Mouse (Mus musculus): Measurements from ENCODE around the gene Grin3a.
"Not testable (repeated sequence)": the region's sequence is repeated elsewhere in the genome, so short reads cannot be mapped to it uniquely, and the experiment has no call there.

Grin3a gene

DNA sequence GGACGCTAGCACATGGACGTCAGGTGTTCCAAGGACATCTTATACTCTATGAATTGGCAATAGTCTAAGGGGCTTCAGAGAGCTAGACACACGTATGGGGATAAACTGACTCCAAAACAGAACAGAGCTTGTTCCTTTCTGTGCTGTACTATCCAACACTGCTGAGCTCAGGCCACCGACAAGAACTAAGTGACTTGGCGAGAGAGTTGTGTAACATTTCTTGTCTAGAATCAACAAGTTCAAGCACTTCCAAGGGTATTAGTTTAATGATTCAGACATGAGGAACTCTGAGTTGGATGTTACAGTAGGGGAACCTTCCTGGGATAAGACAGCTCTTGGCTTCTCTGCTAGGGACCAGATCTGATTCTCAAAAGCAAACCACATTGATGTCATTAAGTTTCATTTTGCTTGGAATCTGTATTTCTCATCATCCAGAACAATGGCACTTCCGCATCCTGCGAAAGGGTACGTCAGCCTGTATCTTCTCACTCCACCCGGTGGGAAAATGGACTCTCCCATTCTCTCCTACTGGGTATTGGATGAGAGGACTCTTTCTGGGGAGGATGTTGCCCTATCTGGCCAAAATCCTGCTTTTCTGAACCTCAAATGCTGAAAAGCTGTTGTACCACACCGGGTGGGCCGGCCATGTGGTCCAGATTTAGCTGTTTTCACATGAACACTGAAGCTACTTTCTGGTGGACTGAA, 165.2 kb downstream of the Grin3a start:
- DNase-seq (ENCODE audit: low read depth, low spot score), result no peak

DNA sequence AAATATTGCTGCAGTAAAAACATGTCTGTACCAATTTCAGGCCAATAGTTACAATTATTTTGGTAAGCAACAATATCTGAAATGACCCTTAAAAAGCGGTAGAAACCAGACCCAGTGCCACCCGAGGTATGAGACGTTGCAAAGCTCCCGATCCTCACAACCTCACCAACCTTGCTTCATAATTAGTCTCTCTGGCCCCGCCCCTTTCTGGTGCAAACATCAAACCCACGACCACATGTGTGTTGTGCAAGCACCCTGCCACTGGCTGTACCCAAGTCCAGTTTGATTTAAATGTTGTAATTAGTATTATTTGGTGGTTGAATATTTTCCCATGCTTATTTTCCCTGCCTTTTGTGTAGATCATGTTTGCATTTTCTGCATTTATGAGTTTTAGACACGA, 168.8 kb downstream of the Grin3a start:
- DNase-seq (ENCODE audit: low read depth, low spot score), result no peak

DNA sequence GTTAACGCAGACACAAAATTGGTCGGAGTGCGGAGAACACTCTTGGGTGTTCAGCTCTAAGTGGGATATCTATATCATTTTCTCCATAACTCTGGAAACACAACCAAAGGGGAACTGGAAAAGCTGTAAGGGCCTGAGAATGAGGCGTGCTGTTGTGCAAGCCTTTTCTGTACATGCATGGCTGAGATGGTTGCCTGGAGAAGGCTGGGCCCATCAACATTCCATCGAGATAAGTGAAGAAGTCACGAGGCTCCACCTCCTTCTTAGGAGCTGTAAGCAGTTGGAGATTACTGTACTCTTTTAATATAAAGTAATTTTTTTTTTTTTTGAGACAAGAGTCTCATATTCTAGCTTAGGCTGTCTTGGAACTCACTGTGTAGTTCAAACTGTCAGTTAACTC, 169.5 kb downstream of the Grin3a start:
- no peak for DNase-seq (ENCODE audit: low read depth, low spot score)

DNA sequence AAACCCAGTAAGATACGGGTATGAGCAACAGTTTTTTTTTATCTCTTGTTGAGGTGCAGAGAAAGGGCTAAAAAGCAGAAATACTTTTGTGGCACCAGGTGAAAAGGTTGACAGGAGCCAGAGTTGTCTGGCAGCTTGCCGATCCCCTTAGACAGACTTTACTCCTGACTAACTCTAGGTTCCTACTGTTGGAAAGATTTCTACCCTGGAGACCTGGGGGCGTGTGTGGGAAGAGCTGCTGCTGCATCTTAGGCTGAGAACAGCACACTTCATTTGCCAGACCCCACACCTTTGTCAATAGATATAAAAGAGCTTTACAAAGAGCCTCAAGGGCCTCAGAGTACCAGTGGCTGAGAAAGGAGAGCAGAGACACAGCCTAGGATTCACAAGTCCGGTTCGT, 180.7 kb downstream of the Grin3a start:
- no peak for DNase-seq (ENCODE audit: low read depth, low spot score)

DNA sequence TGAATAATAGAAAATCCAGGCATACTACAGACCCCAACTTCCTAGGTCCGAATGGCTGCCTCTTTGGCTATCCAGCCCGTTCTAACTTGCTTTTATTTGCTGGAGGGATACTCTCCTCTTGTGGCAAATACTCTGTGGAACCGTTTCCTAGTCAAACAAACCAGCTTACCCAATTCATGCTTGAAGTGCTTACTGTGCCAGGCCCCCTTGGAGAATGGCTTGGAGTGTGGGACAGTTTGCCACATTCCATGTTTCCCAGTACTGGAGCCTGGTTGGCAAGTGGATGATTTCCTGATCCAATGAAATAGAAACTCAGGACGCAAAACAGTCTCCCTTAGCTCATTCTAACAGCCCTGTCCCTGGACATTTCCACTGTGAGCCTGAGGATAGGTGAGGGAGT, 183.3 kb downstream of the Grin3a start:
- DNase-seq (ENCODE audit: low read depth, low spot score), result no peak

DNA sequence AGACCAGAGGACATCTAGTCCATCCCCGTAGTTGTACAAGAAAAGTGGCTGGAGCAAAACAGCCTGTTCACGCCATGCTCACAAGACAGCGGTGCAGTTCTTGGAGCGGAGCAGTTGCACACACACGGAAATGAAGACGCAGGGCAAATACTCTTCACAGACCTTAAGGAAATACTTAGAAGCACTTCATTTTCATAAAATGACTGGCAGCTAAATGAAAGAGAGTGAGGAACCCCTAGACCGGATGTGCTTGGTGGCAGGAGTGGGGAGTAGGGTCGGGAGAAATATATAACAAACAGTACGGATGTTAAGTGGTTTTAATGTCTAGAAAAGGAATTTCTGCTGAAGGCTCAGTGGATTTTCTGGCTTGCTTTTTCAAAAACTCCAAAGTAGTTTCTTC, 183.9 kb downstream of the Grin3a start:
- no peak for DNase-seq (ENCODE audit: low read depth, low spot score)

DNA sequence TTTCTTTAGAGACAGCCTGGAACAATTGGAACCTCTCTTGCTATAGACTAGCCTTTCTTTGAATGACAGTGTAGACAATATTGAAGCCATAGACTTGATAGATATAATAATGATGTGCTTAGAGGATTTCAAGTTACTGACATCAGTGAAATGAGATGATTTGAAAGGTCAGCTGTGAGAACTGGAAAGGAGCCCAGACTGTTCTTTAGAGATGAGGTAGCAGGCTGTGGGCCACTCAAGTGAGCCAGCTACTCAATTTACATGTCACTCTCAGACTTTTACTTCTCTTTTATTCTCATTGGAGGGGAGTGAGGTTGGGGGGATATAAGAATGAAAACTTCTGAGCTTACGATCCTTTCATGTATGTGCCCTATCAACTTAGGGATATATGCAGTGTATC, 186.1 kb downstream of the Grin3a start:
- DNase-seq (ENCODE audit: low read depth, low spot score), result no peak

DNA sequence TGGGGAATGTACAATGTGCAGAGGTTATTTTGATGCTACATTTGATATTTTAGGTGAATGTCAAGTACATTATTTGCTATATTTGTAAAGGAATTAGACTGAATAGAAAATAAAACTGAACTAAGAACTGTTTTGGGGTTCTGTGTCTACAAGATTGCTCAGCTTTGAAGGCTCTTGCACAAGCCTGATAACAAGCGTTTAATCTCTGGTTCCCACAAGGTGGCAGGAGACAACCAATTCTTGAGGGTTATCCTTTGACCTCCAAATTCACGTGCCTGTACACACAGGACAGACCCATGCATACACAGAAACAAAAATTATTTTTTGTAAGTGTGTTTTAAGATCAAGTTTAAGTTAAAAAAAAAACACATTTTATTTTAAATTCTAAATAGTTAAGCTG, 205.6 kb downstream of the Grin3a start:
- DNase-seq (ENCODE audit: low read depth, low spot score), result no peak

DNA sequence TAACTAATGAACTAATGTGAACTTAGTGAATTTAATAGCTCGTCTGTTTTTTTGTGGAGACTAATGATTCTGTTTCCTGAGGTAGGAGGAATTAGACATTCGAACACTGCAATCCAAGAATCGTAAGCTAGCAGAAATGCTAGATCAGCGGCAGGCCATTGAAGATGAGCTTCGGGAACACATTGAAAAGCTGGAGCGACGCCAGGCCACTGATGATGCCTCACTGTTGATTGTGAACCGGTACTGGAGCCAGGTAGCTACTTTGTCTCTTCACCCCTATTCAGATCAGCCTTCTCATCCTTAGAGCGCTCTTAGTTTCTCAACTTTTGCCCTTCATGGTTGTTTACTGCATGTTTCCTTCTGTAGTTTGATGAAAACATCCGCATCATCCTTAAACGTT, 207.7 kb downstream of the Grin3a start:
- DNase-seq (ENCODE audit: low read depth, low spot score), result no peak

DNA sequence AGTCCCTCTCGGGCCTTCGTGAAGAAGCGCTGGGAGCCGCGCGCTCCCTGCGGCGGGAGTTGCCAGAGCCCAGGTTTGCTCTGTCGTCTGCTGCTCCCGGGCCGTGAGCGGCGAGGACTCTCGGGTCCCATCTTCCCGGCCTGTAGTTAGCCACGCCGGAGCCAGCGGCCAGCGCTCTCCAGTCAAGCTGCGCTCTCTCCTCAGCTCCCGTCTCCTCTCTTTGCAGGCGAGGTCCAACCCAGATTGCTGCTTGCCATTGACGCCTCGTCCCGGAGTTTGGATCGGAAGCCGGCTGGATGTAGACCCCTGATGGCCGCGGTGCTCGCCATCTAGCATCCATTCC, 213.4 kb downstream of the Grin3a start:
- DNase-seq (ENCODE audit: low read depth, low spot score), result no peak

DNA sequence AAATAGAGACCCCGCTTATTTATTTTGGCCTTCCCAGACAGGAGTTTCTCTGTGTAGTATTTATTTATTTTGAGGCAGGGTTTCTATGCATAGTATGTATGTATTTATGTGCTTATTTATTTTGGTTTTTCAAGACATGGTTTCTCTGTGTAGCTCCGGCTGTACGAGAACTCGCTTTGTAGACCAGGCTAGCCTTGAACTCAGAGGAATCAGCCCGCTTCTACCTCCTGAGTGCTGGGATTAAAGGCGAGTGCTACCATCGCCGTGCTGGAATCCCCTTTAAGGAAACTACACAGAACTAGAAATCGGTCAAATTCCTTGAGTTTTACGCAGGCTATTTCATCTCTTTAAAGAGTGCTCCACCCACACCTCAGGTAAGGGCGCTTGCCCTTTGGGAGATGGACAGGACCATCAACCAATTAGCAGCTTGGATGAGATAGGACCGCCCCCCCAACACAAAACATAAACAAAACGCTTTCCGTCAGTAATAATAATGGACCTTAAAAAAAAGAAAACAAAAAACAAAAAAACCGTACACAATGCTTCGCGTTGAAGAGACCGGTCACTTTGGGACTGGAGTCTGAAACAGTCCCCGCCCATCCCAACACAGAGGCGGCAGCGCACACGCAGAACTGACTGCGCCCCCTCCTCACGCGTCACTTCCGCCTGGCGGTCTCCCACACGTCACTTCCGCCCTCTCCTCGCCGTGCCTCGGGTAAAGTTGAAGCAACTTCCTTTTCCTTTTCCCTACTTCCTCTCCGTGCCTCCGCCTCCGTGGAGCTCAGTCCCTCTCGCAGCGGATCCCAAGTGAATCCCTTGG, 214.0 kb downstream of the Grin3a start, which contains the start of gene Rnf20:
Gene Rnf20 (plus strand): TSS at position 688 of the 820 bp plus-strand sequence.
- DNase-seq (ENCODE audit: low read depth, low spot score), result peak; percentile 95

DNA sequence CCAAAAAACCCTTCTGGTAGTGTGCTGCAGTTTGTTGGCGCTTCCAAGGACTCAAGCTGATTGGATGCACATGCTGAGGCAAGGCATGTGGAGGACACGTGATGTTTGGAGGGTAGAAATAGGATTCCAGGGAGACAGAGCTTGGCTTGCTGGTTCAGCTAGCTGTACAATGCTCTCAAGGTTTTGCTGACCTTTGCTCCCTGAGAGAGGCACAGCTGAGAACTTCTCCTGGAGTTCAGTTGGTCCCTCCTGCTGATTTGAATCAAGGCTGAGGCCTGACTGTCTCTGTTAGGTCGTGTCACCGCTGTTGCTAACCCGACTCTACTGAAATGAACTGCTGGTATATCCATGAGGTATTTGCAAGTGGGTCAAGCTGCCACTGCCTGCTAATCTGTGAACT, 216.6 kb downstream of the Grin3a start:
- no peak for DNase-seq (ENCODE audit: low read depth, low spot score)

DNA sequence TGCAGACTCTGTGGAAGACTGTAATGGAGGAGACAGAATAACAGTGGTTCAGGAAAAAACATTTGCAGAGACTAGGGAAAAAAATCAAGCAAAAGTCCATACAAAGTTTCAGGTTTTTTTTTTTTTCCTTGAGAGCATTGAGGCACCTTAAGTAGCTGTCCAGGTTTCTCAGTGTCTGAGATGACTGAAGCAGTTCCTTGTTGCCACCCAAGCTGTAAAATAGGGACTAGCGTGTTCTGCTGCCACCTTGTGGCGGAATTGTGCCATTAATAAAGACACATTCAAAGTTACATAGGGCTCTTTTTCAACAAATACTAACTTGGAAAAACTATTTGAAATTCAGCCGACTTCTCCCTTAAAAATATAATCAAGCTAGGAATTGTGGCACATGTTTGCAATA, 218.6 kb downstream of the Grin3a start:
- peak; percentile 58 for DNase-seq (ENCODE audit: low read depth, low spot score)

DNA sequence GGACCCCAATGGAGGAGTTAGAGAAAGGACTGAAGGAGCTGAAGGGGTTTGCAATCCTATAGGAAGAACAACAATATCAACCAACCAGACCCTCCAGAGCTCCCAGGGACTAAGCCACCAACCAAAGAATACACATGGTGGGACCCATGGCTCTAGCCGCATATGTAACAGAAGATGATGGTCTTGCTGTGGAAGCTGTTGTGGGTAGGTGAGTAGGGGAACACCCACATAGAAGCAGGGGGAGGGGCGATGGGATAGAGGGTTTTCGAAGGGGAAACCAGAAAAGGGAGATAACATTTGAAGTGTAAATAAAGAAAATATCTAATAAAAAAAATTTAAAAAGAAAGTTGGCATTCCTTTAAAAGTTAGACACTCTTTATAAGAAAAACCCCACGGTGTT, 220.6 kb downstream of the Grin3a start:
- DNase-seq (ENCODE audit: low read depth, low spot score), result not testable (repeated sequence)

DNA sequence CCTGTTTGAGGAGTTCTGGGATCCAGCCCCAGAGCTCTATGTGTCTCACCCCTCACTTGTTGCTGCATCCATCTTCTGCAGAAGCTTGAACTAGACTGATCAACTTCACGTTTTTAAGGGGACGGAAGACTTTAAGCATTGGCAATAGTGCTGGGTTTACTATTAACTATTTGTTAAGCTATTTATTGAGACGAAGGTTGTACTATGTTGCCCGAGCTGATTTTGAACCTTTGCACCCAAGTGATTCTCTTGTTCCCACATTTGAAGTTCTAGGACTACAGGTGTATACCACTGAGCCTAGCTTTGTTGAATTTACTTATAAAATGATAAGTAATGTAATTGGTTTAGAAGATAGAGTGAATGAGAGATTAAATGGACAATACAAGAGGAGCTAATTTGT, 221.6 kb downstream of the Grin3a start:
- DNase-seq (ENCODE audit: low read depth, low spot score), result no peak

DNA sequence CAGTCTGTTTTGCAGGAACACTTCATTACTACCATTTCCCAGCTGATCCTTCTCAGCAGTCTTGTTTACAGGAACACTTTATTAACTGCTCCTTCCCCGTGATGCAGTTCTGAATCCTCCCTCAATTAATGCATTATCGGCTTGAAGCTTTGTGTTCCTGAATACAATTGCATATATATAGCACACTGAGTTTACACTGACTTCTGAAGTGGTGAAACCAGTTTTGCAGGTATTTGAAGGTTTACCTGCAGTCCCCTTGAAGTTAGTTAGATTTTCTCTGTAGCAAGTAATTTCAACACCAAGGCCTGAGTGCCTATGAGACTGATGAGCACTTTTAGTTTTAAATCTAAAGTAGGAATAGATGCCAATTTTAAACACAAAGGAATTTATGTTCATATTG, 223.3 kb downstream of the Grin3a start:
- DNase-seq (ENCODE audit: low read depth, low spot score), result no peak

DNA sequence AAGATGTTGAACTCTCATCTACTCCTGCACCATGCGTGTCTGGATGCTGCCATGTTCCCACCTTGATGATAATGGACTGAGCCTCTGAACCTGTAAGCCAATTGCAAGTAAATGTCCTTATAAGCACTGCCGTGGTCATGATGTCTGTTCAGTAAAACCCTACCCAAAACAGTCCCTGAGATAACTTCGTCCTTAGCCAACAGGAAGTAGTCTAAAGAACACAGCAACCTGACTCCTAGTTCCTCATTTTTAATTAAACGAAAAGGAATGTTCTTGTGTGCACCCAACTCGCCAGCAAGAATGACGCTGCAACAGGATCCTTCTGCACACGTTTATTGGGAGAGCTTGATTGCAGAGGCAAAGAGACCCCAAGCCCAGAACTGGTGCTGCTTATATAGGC, 225.7 kb downstream of the Grin3a start:
- DNase-seq (ENCODE audit: low read depth, low spot score), result not testable (repeated sequence)

DNA sequence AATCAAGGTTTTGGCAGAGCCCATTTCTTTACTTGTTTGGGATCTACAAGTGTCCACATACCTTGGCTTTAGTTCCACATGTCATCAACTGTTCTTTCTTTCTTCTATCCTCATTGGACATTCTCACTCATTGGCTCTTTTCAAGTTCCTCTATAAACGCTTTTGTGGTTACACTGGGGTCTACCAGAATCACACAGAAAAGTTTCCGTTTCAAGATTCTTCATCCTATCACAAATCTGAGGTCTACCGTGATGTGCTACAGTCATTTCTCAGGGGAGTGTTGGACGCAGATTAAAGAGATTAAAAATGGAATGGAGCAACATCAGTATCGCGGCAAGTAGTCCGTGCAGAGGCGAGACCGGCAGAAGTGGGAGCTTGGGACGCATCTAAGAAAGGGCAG, 228.6 kb downstream of the Grin3a start:
- DNase-seq (ENCODE audit: low read depth, low spot score), result no peak

Measured in telencephalon, adult 2 months (tissue).